Mouse (Mus musculus): ENCODE measurements around the gene Psma7. TPM values are rescaled to one million over a fixed set of nuclear protein-coding genes. Genes with fewer than 3 reads are reported as not detected.
A peak's percentile ranks its signal among the peaks of the same experiment; 100 is the strongest.

Psma7 gene
- polyA plus RNA-seq, 1 experiment from 2014 or later: 786 TPM

DNA sequence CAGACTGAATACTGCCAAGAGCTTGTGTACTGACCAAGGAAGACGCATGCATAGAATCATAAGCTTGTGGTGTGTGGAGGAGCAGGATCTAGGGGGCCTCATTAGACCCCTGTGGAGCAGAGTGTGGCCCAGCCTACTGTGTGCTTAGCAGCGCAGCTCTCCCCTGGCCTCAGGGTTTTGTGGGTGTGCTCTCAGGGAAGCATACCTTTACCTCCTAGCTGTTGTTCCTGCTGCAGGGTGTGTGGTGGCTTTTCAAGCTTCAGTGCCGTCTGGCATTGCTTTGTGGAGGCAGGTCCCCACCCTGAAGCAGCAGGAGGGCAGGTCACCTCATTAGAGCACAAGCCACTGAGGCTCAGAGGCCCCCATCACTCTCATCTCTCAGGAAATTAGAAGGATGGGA, 35.4 kb upstream of the Psma7 start:
- Histone ChIP-seq H3K4me2 (ENCODE audit: low read depth) (no peak overlapping the region), H3K27me3 (ENCODE audit: control insufficient read depth, insufficient read depth, low read length) (no peaks in the 10 kb centered on the region), H3K4me1 (ENCODE audit: control insufficient read depth, insufficient read depth, low read length) (no peaks in the 10 kb centered on the region), H3K9me3 (ENCODE audit: control insufficient read depth, low read length) (no peaks in the 10 kb centered on the region), H3K27ac (ENCODE audit: low read depth, low read length) (no peak overlapping the region), H3K36me3 (ENCODE audit: control insufficient read depth, insufficient read depth, low read length) (no peaks in the 10 kb centered on the region), H3K9ac (ENCODE audit: low read length) (no peak overlapping the region), H3K4me3 (ENCODE audit: low read depth, low read length) (no peak overlapping the region)
- ATAC-seq (ENCODE audit: insufficient read depth, low FRiP score, low TSS enrichment): no peak
- DNase-seq (ENCODE audit: low spot score): no peak
- WGBS: 70% methylated on average over 3 of the region's 3 CpGs

DNA sequence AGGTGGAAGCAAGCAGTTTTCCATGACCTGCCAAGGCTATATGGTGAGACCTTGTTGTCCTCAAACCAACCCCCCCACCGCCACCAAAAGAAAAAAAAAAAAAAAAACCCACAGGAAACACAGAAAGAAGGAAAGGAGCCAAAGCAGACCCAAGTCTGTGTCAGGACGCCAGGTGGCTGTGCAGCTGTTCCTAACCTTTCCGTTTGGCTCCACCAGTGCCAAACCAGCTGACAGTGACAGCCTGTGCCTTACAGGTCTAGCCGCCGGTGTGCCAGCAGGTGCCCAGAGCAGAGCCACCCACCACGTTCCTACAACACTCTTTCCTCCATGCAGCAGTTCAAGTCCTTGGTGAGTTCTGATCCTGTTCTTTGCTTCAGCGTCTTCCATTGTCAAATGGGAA, 30.7 kb upstream of the Psma7 start:
- Histone ChIP-seq H3K4me2 (ENCODE audit: low read depth) (no peak overlapping the region), H3K27ac (ENCODE audit: low read depth, low read length) (no peak overlapping the region), H3K9ac (ENCODE audit: low read length) (no peak overlapping the region), H3K27me3 (ENCODE audit: control insufficient read depth, insufficient read depth, low read length) (no peaks in the 10 kb centered on the region), H3K4me1 (ENCODE audit: control insufficient read depth, insufficient read depth, low read length) (peaks cover 9% of the 10 kb centered on the region; the same call in 1 of the 2 replicates), H3K36me3 (ENCODE audit: control insufficient read depth, insufficient read depth, low read length) (no peaks in the 10 kb centered on the region), H3K9me3 (ENCODE audit: control insufficient read depth, low read length) (no peaks in the 10 kb centered on the region), H3K4me3 (ENCODE audit: low read depth, low read length) (no peak overlapping the region)
- 94% methylated on average over 7 of the region's 7 CpGs for WGBS
- ATAC-seq (ENCODE audit: insufficient read depth, low FRiP score, low TSS enrichment) (no peak), DNase-seq (ENCODE audit: low spot score) (no peak)

DNA sequence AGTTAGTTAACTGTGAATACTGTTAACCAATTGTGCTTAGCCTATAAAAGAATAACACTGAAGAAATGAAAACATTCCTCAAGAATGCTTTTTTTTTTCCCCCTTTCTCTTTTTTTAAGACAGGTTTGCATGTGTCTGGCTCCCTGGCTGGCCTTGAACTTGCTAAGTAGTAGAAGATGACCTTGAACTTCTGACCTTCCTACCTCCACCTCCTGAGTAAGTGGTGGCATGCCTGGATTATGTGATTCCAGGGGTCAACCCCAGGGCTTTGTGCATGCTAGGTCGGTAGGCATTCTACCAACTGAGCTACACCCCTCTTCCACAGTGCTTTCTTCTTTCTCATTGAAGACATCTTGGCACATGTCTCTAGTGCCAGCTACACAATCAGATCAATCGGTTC, 29.4 kb upstream of the Psma7 start:
- ATAC-seq (ENCODE audit: insufficient read depth, low FRiP score, low TSS enrichment) (no peak), DNase-seq (ENCODE audit: low spot score) (no peak)
- H3K4me2 ChIP-seq (ENCODE audit: low read depth): no peak overlapping the region
- H3K9me3 ChIP-seq (ENCODE audit: control insufficient read depth, low read length): no peaks in the 10 kb centered on the region
- no peak overlapping the region for H3K9ac ChIP-seq (ENCODE audit: low read length)
- H3K4me3 ChIP-seq (ENCODE audit: low read depth, low read length): no peak overlapping the region
- no peak overlapping the region for H3K27ac ChIP-seq (ENCODE audit: low read depth, low read length)
- H3K4me1 ChIP-seq (ENCODE audit: control insufficient read depth, insufficient read depth, low read length): peaks cover 9% of the 10 kb centered on the region; the same call in 1 of the 2 replicates
- 89% methylated on average over 2 of the region's 2 CpGs for WGBS
- no peaks in the 10 kb centered on the region for H3K27me3 ChIP-seq (ENCODE audit: control insufficient read depth, insufficient read depth, low read length)
- H3K36me3 ChIP-seq (ENCODE audit: control insufficient read depth, insufficient read depth, low read length): no peaks in the 10 kb centered on the region

DNA sequence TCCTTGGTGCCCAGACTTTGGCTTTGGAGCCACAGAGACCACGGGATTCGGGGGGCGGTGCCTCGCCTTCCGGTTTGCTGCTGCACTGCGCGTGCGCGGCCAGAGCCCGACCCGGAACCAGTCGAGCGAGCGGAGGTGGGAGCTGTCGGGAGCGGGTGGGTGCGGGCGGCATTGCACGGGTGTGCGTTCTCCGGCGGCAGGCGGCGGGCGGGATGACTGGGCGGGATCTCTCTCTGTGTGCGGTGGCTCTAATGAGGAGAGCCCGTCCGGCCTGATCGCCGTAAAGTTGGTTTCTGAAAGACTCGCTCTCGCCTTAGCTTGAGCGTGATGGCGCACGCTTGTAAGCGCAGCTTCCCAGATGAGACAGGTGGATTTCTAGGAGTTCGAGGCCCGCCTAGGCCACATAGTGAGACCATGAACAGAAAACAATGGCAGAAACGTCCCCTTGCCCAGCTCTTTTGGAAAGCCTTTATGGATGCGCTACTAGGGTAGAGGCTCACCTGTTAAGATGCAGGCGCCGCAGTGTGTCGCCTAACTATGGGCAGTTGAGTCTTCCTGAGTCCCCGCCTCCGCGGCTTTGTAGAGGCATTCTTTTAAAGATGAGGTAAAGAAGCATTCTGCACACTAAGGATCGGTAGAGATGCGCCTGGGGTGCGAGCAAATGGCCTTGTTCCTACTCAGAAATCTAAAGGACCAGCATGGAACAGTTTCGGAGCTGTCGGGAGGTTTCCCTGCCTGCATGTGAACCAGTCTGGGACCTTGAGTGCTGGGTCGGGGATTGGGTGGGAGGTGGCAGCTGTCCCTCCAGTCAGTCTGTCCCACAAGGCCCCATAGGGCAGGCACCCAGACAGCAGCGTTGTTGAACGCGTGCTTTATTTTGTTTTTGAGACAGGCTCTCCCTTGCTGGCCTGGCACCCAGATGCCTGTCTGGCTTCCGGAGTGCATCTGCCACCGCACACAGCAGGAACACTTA, 28.5 kb upstream of the Psma7 start, which contains the start of gene Mtg2:
Gene Mtg2 (plus strand): TSS at position 108 of the 973 bp plus-strand sequence.
- Histone ChIP-seq H3K9me3 (ENCODE audit: control insufficient read depth, low read length) (no peaks in the 10 kb centered on the region), H3K36me3 (ENCODE audit: control insufficient read depth, insufficient read depth, low read length) (no peaks in the 10 kb centered on the region), H3K9ac (ENCODE audit: low read length) (peak within 1 kb of the TSS; percentile 79), H3K27ac (ENCODE audit: low read depth, low read length) (peak within 1 kb of the TSS; percentile 75; the same call in 1 of the 2 replicates), H3K4me1 (ENCODE audit: control insufficient read depth, insufficient read depth, low read length) (peaks cover 9% of the 10 kb centered on the region; the same call in 1 of the 2 replicates), H3K4me3 (ENCODE audit: low read depth, low read length) (peak within 1 kb of the TSS; percentile 73), H3K27me3 (ENCODE audit: control insufficient read depth, insufficient read depth, low read length) (no peaks in the 10 kb centered on the region), H3K4me2 (ENCODE audit: low read depth) (peak within 1 kb of the TSS; percentile 90)
- WGBS: 6% methylated on average over 58 of the region's 58 CpGs
- ATAC-seq (ENCODE audit: insufficient read depth, low FRiP score, low TSS enrichment) (peak; percentile 95), DNase-seq (ENCODE audit: low spot score) (peak; percentile 94)

DNA sequence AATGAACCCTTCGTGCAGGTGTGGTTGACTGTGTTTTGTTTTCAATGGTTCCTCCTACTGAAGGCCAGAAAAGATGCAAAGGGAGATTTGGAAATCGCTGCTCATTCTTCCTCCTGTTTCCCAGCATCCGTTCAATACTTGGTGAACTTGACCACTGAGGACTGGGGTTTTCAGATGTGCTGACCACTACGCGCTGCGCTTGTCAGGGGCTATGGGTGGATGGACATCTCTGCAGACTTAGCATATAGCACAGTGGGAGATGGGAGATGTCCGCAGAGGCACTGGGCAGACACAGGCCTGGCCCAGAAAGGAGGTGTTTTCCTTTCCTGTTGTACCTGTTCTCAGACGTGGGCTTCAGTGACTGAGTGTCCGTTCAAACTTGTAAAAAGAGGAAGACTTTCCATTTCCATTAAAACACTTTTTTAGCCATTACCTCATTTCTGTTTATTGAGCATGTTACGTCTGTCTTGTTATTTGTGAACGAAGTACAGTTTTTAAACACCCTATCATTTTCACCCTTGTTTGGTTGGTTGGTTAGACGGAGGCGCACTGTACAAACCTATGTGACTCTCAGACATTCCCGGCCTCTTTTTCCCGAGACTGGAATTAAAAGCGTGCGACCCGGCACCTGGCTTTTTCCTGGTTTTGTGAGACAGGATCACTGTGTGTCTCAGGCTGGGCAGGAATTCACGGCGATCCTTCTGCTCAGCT, 27.7 kb upstream of the Psma7 start:
- H3K9ac ChIP-seq (ENCODE audit: low read length): peak overlapping the region; percentile 79
- no peaks in the 10 kb centered on the region for H3K9me3 ChIP-seq (ENCODE audit: control insufficient read depth, low read length)
- no peaks in the 10 kb centered on the region for H3K36me3 ChIP-seq (ENCODE audit: control insufficient read depth, insufficient read depth, low read length)
- no peak overlapping the region for H3K27ac ChIP-seq (ENCODE audit: low read depth, low read length)
- peak; percentile 74; the same call in 1 of the 2 replicates for ATAC-seq (ENCODE audit: insufficient read depth, low FRiP score, low TSS enrichment)
- H3K4me3 ChIP-seq (ENCODE audit: low read depth, low read length): peak overlapping the region; percentile 73
- peaks cover 9% of the 10 kb centered on the region; the same call in 1 of the 2 replicates for H3K4me1 ChIP-seq (ENCODE audit: control insufficient read depth, insufficient read depth, low read length)
- H3K27me3 ChIP-seq (ENCODE audit: control insufficient read depth, insufficient read depth, low read length): no peaks in the 10 kb centered on the region
- no peak for DNase-seq (ENCODE audit: low spot score)
- WGBS: 38% methylated on average over 20 of the region's 20 CpGs
- H3K4me2 ChIP-seq (ENCODE audit: low read depth): peak overlapping the region; percentile 90

DNA sequence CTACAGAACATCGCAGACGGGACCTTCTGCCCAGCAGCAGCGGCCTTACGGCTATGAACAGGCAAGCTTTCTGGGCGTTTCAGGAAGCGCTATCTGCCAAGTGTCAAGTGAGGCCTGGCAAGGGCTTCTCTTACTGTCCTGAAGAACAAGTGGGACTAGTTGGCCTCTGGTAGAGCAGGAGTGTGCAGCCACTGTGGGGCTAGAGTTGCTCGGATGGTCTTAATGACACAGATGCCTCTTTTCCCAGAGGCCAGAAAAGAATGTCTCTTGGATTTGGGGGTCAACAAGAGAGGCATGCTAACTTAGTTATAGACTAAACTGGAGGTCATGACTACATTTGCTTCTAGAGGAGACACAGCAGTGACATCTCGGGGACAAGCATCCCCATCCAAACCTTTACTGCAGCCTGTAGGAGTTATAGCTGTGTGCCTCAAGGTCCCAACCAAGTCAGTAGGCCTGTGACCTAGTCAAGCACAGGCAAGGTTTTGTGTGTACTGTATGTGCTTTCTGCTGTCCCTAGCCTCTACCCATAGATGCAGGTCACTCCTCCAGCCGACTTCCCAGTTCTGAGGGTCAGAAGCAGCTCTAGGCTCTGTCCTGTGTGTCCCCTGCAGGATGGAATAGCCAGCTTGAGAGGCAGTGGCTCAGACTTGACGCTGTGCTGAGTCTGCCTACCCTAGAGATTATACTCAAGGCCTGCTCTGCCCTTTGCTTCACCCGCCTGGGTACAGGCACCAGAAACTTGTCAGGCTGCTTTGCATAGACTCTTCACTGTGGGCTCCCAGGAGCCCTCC, 21.3 kb upstream of the Psma7 start:
- Histone ChIP-seq H3K4me3 (ENCODE audit: low read depth, low read length) (no peak overlapping the region), H3K9ac (ENCODE audit: low read length) (no peak overlapping the region), H3K27ac (ENCODE audit: low read depth, low read length) (no peak overlapping the region), H3K4me1 (ENCODE audit: control insufficient read depth, insufficient read depth, low read length) (no peaks in the 10 kb centered on the region), H3K27me3 (ENCODE audit: control insufficient read depth, insufficient read depth, low read length) (no peaks in the 10 kb centered on the region), H3K4me2 (ENCODE audit: low read depth) (no peak overlapping the region), H3K9me3 (ENCODE audit: control insufficient read depth, low read length) (no peaks in the 10 kb centered on the region), H3K36me3 (ENCODE audit: control insufficient read depth, insufficient read depth, low read length) (peaks cover 25% of the 10 kb centered on the region)
- ATAC-seq (ENCODE audit: insufficient read depth, low FRiP score, low TSS enrichment) (no peak), DNase-seq (ENCODE audit: low spot score) (no peak)
- 93% methylated on average over 11 of the region's 11 CpGs for WGBS

DNA sequence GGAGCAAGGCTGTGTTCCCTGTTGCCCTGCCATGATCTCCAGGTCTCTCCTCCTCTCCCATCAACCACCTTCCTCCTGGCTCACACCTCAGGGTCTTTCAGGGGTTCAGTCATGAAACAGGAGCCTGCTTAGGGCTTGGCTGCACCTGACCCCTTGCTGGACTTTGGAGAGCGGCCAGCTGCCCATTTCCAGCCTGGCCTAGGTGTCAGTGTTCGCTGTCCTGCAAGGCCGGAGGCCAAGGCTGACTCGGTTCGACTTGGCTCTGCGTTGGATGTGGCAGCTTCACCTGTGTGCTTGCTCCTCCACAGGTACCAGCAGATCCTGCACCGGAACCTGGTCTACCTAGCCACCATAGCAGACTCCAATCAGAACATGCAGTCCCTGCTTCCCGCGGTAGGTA, 10.8 kb upstream of the Psma7 start:
- H3K4me3 ChIP-seq (ENCODE audit: low read depth, low read length): no peak overlapping the region
- no peaks in the 10 kb centered on the region for H3K27me3 ChIP-seq (ENCODE audit: control insufficient read depth, insufficient read depth, low read length)
- H3K36me3 ChIP-seq (ENCODE audit: control insufficient read depth, insufficient read depth, low read length): peaks cover 20% of the 10 kb centered on the region
- H3K27ac ChIP-seq (ENCODE audit: low read depth, low read length): no peak overlapping the region
- no peak for DNase-seq (ENCODE audit: low spot score)
- 98% methylated on average over 9 of the region's 9 CpGs for WGBS
- no peaks in the 10 kb centered on the region for H3K9me3 ChIP-seq (ENCODE audit: control insufficient read depth, low read length)
- ATAC-seq (ENCODE audit: insufficient read depth, low FRiP score, low TSS enrichment): no peak
- H3K4me2 ChIP-seq (ENCODE audit: low read depth): no peak overlapping the region
- no peaks in the 10 kb centered on the region for H3K4me1 ChIP-seq (ENCODE audit: control insufficient read depth, insufficient read depth, low read length)
- no peak overlapping the region for H3K9ac ChIP-seq (ENCODE audit: low read length)

DNA sequence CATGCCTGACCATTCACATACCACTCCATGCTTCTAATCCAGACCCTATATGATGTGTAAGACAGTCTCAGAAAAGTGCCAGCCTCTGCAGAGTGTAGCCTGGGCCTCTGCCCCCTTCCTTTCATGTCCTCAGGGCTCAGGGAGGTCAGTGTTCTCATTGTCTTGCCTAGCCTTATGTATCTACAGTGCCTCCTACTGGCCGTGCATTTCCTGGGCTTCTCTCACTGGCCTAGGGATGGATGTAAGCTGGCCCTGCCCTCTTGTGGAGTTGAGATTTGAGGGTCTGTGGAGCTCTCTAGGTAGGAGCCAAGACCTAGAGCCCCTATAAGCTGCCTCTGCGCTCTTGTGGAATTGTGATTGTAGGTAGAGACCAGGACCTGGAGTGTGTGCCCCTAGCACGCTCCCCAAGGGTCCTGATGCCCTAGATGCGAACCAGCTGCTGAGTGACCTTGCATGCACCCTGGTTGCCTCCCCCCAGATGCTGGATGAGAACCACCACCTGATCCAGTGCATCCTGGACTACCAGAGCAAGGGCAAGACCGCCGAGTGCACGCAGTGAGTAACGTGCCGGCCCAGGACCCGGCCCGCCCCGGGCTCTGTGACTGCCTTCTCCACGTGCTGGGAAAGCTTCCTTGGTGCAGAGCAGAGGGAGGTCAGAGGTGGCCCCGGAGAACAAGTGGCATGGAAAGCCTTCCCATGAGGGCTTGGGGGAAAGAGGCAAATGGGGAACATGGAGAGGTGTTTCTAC, 9.9 kb upstream of the Psma7 start:
- H3K4me3 ChIP-seq (ENCODE audit: low read depth, low read length): no peak overlapping the region
- no peaks in the 10 kb centered on the region for H3K4me1 ChIP-seq (ENCODE audit: control insufficient read depth, insufficient read depth, low read length)
- no peaks in the 10 kb centered on the region for H3K27me3 ChIP-seq (ENCODE audit: control insufficient read depth, insufficient read depth, low read length)
- H3K36me3 ChIP-seq (ENCODE audit: control insufficient read depth, insufficient read depth, low read length): peaks cover 18% of the 10 kb centered on the region
- no peak overlapping the region for H3K27ac ChIP-seq (ENCODE audit: low read depth, low read length)
- H3K9me3 ChIP-seq (ENCODE audit: control insufficient read depth, low read length): no peaks in the 10 kb centered on the region
- ATAC-seq (ENCODE audit: insufficient read depth, low FRiP score, low TSS enrichment) (no peak), DNase-seq (ENCODE audit: low spot score) (peak; percentile 30)
- H3K9ac ChIP-seq (ENCODE audit: low read length): no peak overlapping the region
- no peak overlapping the region for H3K4me2 ChIP-seq (ENCODE audit: low read depth)
- WGBS: 90% methylated on average over 14 of the region's 14 CpGs
